Mouse (Mus musculus): ENCODE data around the gene Tmem237. TPM values are rescaled to one million over a fixed set of nuclear protein-coding genes. Genes with fewer than 3 reads are reported as not detected.

Gene Tmem237
- polyA plus RNA-seq, 1 experiment, result 1.4 TPM

GRCm38 (mm10) chr1:59056955-59057354 lies 63.3 kb downstream of the Tmem237 start:
- Histone ChIP-seq H3K27me3 (ENCODE audit: control insufficient read depth, insufficient read depth, low read length) (no peaks in the 10 kb centered on the region), H3K27ac (ENCODE audit: insufficient read depth, low read length) (no peak overlapping the region), H3K4me1 (ENCODE audit: control insufficient read depth, insufficient read depth, insufficient read length) (no peaks in the 10 kb centered on the region), H3K4me3 (ENCODE audit: extremely low read depth, insufficient read depth, insufficient read length) (no peak overlapping the region), H3K36me3 (ENCODE audit: control insufficient read depth, insufficient read depth, low read length) (no peaks in the 10 kb centered on the region)
- TF ChIP-seq POLR2A (IDR thresholded peaks at IDR 0.05; ENCODE audit: low read depth, low read length) (no peak), CTCF (IDR thresholded peaks at IDR 0.05; ENCODE audit: extremely low read depth, insufficient read depth, insufficient read length, insufficient replicate concordance) (no peak)
- 85% methylated on average over 2 of the region's 2 CpGs for WGBS
- no peak for DNase-seq (ENCODE audit: low read depth in 1 of 2, low spot score in 2 of 2)

GRCm38 (mm10) chr1:59051306-59051705 lies 68.9 kb downstream of the Tmem237 start:
- 78% methylated on average over 2 of the region's 2 CpGs for WGBS
- TF ChIP-seq POLR2A (IDR thresholded peaks at IDR 0.05; ENCODE audit: low read depth, low read length) (no peak), CTCF (IDR thresholded peaks at IDR 0.05; ENCODE audit: extremely low read depth, insufficient read depth, insufficient read length, insufficient replicate concordance) (no peak)
- Histone ChIP-seq H3K27ac (ENCODE audit: insufficient read depth, low read length) (no peak overlapping the region), H3K36me3 (ENCODE audit: control insufficient read depth, insufficient read depth, low read length) (no peaks in the 10 kb centered on the region), H3K4me3 (ENCODE audit: extremely low read depth, insufficient read depth, insufficient read length) (no peak overlapping the region), H3K27me3 (ENCODE audit: control insufficient read depth, insufficient read depth, low read length) (no peaks in the 10 kb centered on the region), H3K4me1 (ENCODE audit: control insufficient read depth, insufficient read depth, insufficient read length) (no peaks in the 10 kb centered on the region)
- no peak for DNase-seq (ENCODE audit: low read depth in 1 of 2, low spot score in 2 of 2)

Other genes starting within 250 kb of the Tmem237 start
- 47.4 and 51.6 TPM in 2 replicates for gene Trak2, start 147.0 kb downstream of the Tmem237 start, polyA plus RNA-seq (2012; rRNA removed)
- 8.9 and 10.5 TPM in 2 replicates for gene Stradb, start 146.9 kb downstream of the Tmem237 start, polyA plus RNA-seq (2012; rRNA removed)
- not detected in 2 replicates for gene C2cd6, start 25.5 kb downstream of the Tmem237 start, polyA plus RNA-seq (2012; rRNA removed)
- gene Mpp4, start 43.0 kb upstream of the Tmem237 start, polyA plus RNA-seq (2012; rRNA removed), result 0.56 and 0.58 TPM in 2 replicates
- gene Als2, start 116.8 kb upstream of the Tmem237 start, polyA plus RNA-seq (2012; rRNA removed), result 2.8 and 3.0 TPM in 2 replicates
- 0.05 TPM in 1 of 2 replicates, not detected in the other for gene Cdk15, start 136.5 kb upstream of the Tmem237 start, polyA plus RNA-seq (2012; rRNA removed)

Data from spleen, adult 2 months (tissue).